Mouse (Mus musculus) embryonic fibroblast, embryonic 13.5 days (primary cell): ENCODE measurements around the gene Gm49359. TPM values are rescaled to one million over a fixed set of nuclear protein-coding genes. Genes with fewer than 3 reads are reported as not detected.
"Not testable (repeated sequence)": the region's sequence is repeated elsewhere in the genome, so short reads cannot be mapped to it uniquely, and the experiment has no call there.

Experiments
- H3K27ac ChIP-seq: 2 replicates; pipeline ENCODE4 v1.5.1; 2012; ENCODE audit warnings: low read length, control low read depth, inconsistent platforms; ENCODE audit not compliant: insufficient read depth
- H3K4me1 ChIP-seq: 2 replicates; pipeline ENCODE4 v1.6.1; 2011; ENCODE audit warnings: low read length; ENCODE audit not compliant: control insufficient read depth, insufficient read depth
- H3K4me3 ChIP-seq: 2 replicates; pipeline ENCODE4 v1.5.1; 2011; ENCODE audit warnings: mild to moderate bottlenecking, control low read depth, low read length; ENCODE audit not compliant: insufficient read depth
- POLR2A ChIP-seq: IDR thresholded peaks from 2 replicates; pipeline ENCODE4 v1.6.1; 2011; ENCODE audit warnings: low read depth, mild to moderate bottlenecking, control low read depth, low read length, moderate library complexity
- polyA plus RNA-seq: library from polyadenylated mRNA; stranded (reverse); fragments of >200 nt; gene quantifications from 2 replicates; pipeline ENCODE4 v1.2.4, GENCODE M21; 2011; ENCODE audit warnings: low read depth; ENCODE audit not compliant: missing spikeins, insufficient read length

Gene Gm49359
- polyA plus RNA-seq = 16.2 and 16.3 TPM in 2 replicates

GRCm38 (mm10) chr13:62466424-62467334 is at the start of gene Gm49359:
TSS of gene Gm49359 (minus strand) at chr13:62466832.
- Histone ChIP-seq H3K4me3 (peak within 1 kb of the TSS; percentile 63), H3K27ac (peak within 1 kb of the TSS; percentile 19; the same call in 1 of the 2 replicates)
- H3K4me1 ChIP-seq = not testable (repeated sequence)
- TF ChIP-seq POLR2A = peak; percentile 76

GRCm38 (mm10) chr13:62510641-62511420 is 44.2 kb upstream of the Gm49359 start:
- not testable (repeated sequence) for H3K4me1 ChIP-seq, H3K4me3 ChIP-seq, H3K27ac ChIP-seq

GRCm38 (mm10) chr13:62472661-62473060 is 6.0 kb upstream of the Gm49359 start:
- not testable (repeated sequence) for H3K27ac ChIP-seq, H3K4me3 ChIP-seq, H3K4me1 ChIP-seq

- not testable (repeated sequence) for H3K27ac ChIP-seq, H3K4me3 ChIP-seq, H3K4me1 ChIP-seq
Measured at GRCm38 (mm10) chr13:62469947-62470346, 3.3 kb upstream of the Gm49359 start.

Other genes with a start within 250 kb of the Gm49359 start
- gene Gm3604, start 83.7 kb downstream of the Gm49359 start, polyA plus RNA-seq = 2.8 and 3.2 TPM in 2 replicates
- 0.86 TPM in 1 of 2 replicates, not detected in the other for gene Zfp935, start 91.7 kb upstream of the Gm49359 start, polyA plus RNA-seq
- 10.0 and 11.5 TPM in 2 replicates for gene Zfp934, start 104.4 kb upstream of the Gm49359 start, polyA plus RNA-seq
- gene 6720489N17Rik, start 157.3 kb upstream of the Gm49359 start, polyA plus RNA-seq = 3.4 and 4.9 TPM in 2 replicates